8 mouse cellular contexts compared by ENCODE assay signal in the genomic region with DNA sequence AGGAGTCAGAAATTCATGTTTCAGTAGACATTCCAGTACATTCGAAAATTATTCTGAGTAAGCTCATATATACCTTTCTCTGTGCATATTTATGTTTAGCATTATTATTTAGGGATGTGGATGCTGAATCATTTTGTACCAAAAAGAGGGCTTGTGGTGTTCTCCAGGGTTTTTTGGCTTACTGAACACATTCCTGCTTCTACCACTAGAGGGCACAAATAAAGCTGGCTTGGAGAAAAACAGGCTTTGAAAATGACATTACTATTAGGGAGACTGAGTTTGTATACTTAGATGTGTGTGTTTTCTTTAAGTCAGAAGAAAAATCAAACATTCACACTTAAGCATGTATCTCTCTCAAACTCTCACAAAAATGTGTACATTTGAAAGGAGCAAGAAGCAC.
DNase-seq lines count a peak whose midpoint lies in the region; ATAC-seq lines count a peak whose summit lies in the region.

No protein-coding gene starts in this region.

- ATAC-seq in CD4-positive, CD25-positive, alpha-beta regulatory T cell, adult 4 months = no peak

- DNase-seq in CD4-positive, CD25-positive, alpha-beta regulatory T cell, adult 2 months (ENCODE audit: low read depth, low spot score) = peak; percentile 1
- DNase-seq in layer of hippocampus, adult 11-12 months (ENCODE audit: low spot score) = peak; percentile 45
- no peak for DNase-seq in layer of hippocampus, adult 8-10 months (ENCODE audit: low spot score in 2 of 2)
- DNase-seq in ES-CJ7 (ENCODE audit: low read depth, low spot score) = peak; percentile 31
- peak; percentile 54 for DNase-seq in embryo, embryonic 10 days (ENCODE audit: low spot score)
- DNase-seq in right cerebral cortex, postnatal 10 days (ENCODE audit: low spot score in 2 of 2) = no peak
- no peak for DNase-seq in kidney, postnatal 4 days

Comparison
In these comparisons a context has a peak if more than half of its experiments do, and no peak if none do; other contexts are left out.
1. DNase-seq: peak in CD4-positive, CD25-positive, alpha-beta regulatory T cell, adult 2 months (single experiment), layer of hippocampus, adult 11-12 months (single experiment), ES-CJ7 (single experiment) and embryo, embryonic 10 days (single experiment); none in layer of hippocampus, adult 8-10 months (0 of 2), right cerebral cortex, postnatal 10 days (0 of 2) and kidney, postnatal 4 days (0 of 2).